ENCODE assay signal across 8 mouse cellular contexts in the genomic region with DNA sequence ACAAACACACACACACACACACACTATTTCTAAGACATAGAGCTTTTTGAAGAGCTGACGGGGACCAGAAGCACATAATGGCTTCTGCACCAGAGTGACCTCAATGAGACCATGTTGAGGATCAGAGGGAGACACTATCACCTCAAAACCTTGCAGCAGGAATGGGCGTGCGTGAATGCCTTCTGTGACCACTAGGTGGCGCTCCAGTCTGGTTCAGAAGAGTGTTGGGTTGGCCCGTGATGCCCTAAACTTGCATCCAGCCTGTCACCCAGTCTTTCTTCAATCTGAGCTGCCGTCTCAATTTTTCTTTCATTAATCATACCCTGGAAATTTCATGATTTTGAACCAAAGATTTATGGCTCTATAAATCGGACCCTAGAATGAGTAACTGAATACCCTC.
DNase-seq lines count a peak whose midpoint lies in the region; ATAC-seq and TF ChIP-seq lines count a peak whose summit lies in the region.

No protein-coding gene starts in this region.

- 20% methylated on average over 7 of the region's 7 CpGs for WGBS in liver, adult 2 months
- 9% methylated on average over 7 of the region's 7 CpGs for WGBS in neural tube, embryonic 14.5 days

- ATAC-seq in neural tube, embryonic 14.5 days (ENCODE audit: low read depth): peak; percentile 57; the same call in 1 of the 2 replicates

- no peak overlapping the region for H3K27ac ChIP-seq in liver, adult 2 months (replicated peaks; ENCODE audit: insufficient read depth, low read depth, low read length)
- H3K27ac ChIP-seq in neural tube, embryonic 14.5 days (ENCODE audit: low read depth, low read length): no peak overlapping the region

- peak; percentile 98 for TF ChIP-seq CTCF in liver, adult 2 months (IDR thresholded peaks at IDR 0.05; ENCODE audit: low read depth, low read length)

- H3K79me2 ChIP-seq in liver, adult 2 months (ENCODE audit: control insufficient read depth, insufficient read depth, low read length): no peaks in the 10 kb centered on the region

- no peak overlapping the region for H3K4me2 ChIP-seq in neural tube, embryonic 14.5 days (ENCODE audit: low read depth, low read length)

- DNase-seq in 3134 (ENCODE audit: extremely low read depth, insufficient read length, low spot score): peak; percentile 35
- DNase-seq in adrenal gland, adult (ENCODE audit: inconsistent age in 2 of 2, low spot score in 1 of 2): peak; percentile 80 to 94
- peak; percentile 90 for DNase-seq in embryo, embryonic 10.5 days (ENCODE audit: low spot score)
- peak; percentile 77 for DNase-seq in gastrocnemius, postnatal 14 days
- peak; percentile 76 for DNase-seq in kidney, adult 9 months
- peak; percentile 36 for DNase-seq in liver, adult 2 months (ENCODE audit: extremely low read depth, low read depth, low spot score)
- DNase-seq in testis, postnatal 10 days (ENCODE audit: low spot score): peak; percentile 92

- no peaks in the 10 kb centered on the region for H3K4me1 ChIP-seq in liver, adult 2 months (ENCODE audit: control insufficient read depth, insufficient read depth, low read length)
- peaks cover 13% of the 10 kb centered on the region for H3K4me1 ChIP-seq in neural tube, embryonic 14.5 days (ENCODE audit: control insufficient read depth, insufficient read depth, low read length)

- no peaks in the 10 kb centered on the region; the same call in 1 of the 2 replicates for H3K36me3 ChIP-seq in liver, adult 2 months (ENCODE audit: control insufficient read depth, insufficient read depth, low read length)
- no peaks in the 10 kb centered on the region for H3K36me3 ChIP-seq in neural tube, embryonic 14.5 days (ENCODE audit: control insufficient read depth, insufficient read depth, low read length)

- no peak for TF ChIP-seq POLR2A in liver, adult 2 months (IDR thresholded peaks at IDR 0.05; ENCODE audit: extremely low read depth, insufficient read depth, low read length)

- no peaks in the 10 kb centered on the region for H3K27me3 ChIP-seq in liver, adult 2 months (ENCODE audit: control insufficient read depth, insufficient read depth, low read length)
- H3K27me3 ChIP-seq in neural tube, embryonic 14.5 days (ENCODE audit: control insufficient read depth, insufficient read depth, low read length): no peaks in the 10 kb centered on the region

- no peaks in the 10 kb centered on the region for H3K9me3 ChIP-seq in neural tube, embryonic 14.5 days (ENCODE audit: control insufficient read depth, low read length)

- H3K9ac ChIP-seq in liver, adult 2 months (ENCODE audit: low read depth, low read length): no peak overlapping the region
- H3K9ac ChIP-seq in neural tube, embryonic 14.5 days (replicated peaks; ENCODE audit: low read depth, low read length): no peak overlapping the region

- no peak overlapping the region for H3K4me3 ChIP-seq in liver, adult 2 months (ENCODE audit: insufficient read depth, low read depth, low read length)
- no peak overlapping the region for H3K4me3 ChIP-seq in neural tube, embryonic 14.5 days (ENCODE audit: low read depth, low read length)

- intact Hi-C loops in gastrocnemius, postnatal 14 days (cut with DNase I; ENCODE audit: low total_unique reads): loop anchor here (2.0 to 5.0 kb wide), 3 partner anchors 57 to 175 kb away; no protein-coding TSS in a partner anchor

Comparison
In these comparisons a context has a peak if more than half of its experiments do, and no peak if none do; other contexts are left out.
1. DNase-seq: peak in every context shown above with its lines; median percentile 92 in testis, postnatal 10 days; 90 in embryo, embryonic 10.5 days; 87 in adrenal gland, adult; 77 in gastrocnemius, postnatal 14 days; 76 in kidney, adult 9 months; 36 in liver, adult 2 months; 35 in 3134.